Mouse (Mus musculus) thymus, adult 2 months (tissue): ENCODE results near the gene Gm19426. TPM values are rescaled to one million over a fixed set of nuclear protein-coding genes. Genes with fewer than 3 reads are reported as not detected.

Source experiments
- DNase-seq: peaks from one replicate; pipeline ENCODE4 v3.0.0; 2021
- H3K27ac ChIP-seq: fragments of 200-500 bp; 2 replicates; pipeline ENCODE4 v1.5.1; 2012; ENCODE audit warnings: low read length, control low read depth; ENCODE audit not compliant: control insufficient read depth, insufficient read depth
- H3K27me3 ChIP-seq: fragments of 200-500 bp; 2 replicates; pipeline ENCODE4 v1.6.1; 2012; ENCODE audit warnings: mild to moderate bottlenecking, low read length, moderate library complexity, mixed read lengths; ENCODE audit not compliant: control insufficient read depth, insufficient read depth
- H3K36me3 ChIP-seq: fragments of 200-500 bp; 2 replicates; pipeline ENCODE4 v1.6.1; 2012; ENCODE audit warnings: mild to moderate bottlenecking, low read length, moderate library complexity; ENCODE audit not compliant: control insufficient read depth, insufficient read depth
- H3K4me1 ChIP-seq: fragments of 200-500 bp; replicated peaks from 2 replicates; pipeline ENCODE4 v1.6.1; 2012; ENCODE audit warnings: low read length; ENCODE audit not compliant: control insufficient read depth, insufficient read depth
- H3K4me3 ChIP-seq: fragments of 200-500 bp; 2 replicates; pipeline ENCODE4 v1.5.1; 2012; ENCODE audit warnings: mild to moderate bottlenecking, low read length, control low read depth, moderate library complexity; ENCODE audit not compliant: control insufficient read depth, insufficient read depth
- CTCF ChIP-seq: fragments of 200-500 bp; IDR thresholded peaks from 2 replicates; pipeline ENCODE4 v1.5.1; 2012; ENCODE audit warnings: mild to moderate bottlenecking, control low read depth, low read length, moderate library complexity, borderline replicate concordance; ENCODE audit not compliant: control insufficient read depth, poor library complexity, insufficient read depth; ENCODE audit errors: extremely low read depth
- POLR2A ChIP-seq: fragments of 200-500 bp; IDR thresholded peaks from 2 replicates; pipeline ENCODE4 v1.6.1; 2012; ENCODE audit warnings: mild to moderate bottlenecking, low read length, control low read depth, moderate library complexity; ENCODE audit not compliant: control insufficient read depth, poor library complexity, insufficient read depth; ENCODE audit errors: extremely low read depth
- WGBS: fragments of 180-500 bp; shearing (Covaris S2); methylation state at CpG from one replicate; pipeline ENCODE4 v1.1.7; 2018; 5-methylcytosine and 5-hydroxymethylcytosine counted together
- polyA plus RNA-seq: library from polyadenylated mRNA; depleted of rRNA; stranded (reverse); fragments of >200 nt; gene quantifications from 2 replicates; pipeline ENCODE4 v1.2.3, GENCODE M21; 2012

Gm19426 gene
- polyA plus RNA-seq, 1 experiment = 0.15 TPM

- Histone ChIP-seq H3K27ac (no peak overlapping the region), H3K4me1 (peaks cover 17% of the 10 kb centered on the region), H3K4me3 (no peak overlapping the region), H3K27me3 (peaks cover 21% of the 10 kb centered on the region), H3K36me3 (no peaks in the 10 kb centered on the region)
- no peak for DNase-seq
- TF ChIP-seq CTCF (no peak), POLR2A (no peak)
- 85% methylated on average over 5 of the region's 5 CpGs for WGBS
Measured at GRCm38 (mm10) chr2:84741841-84742450, 1.5 kb downstream of the Gm19426 start.

GRCm38 (mm10) chr2:84740608-84741333 lies 2.7 kb downstream of the Gm19426 start:
- no peak for TF ChIP-seq POLR2A
- TF ChIP-seq CTCF = no peak
- WGBS = 88% methylated on average over 15 of the region's 15 CpGs
- Histone ChIP-seq H3K4me3 (no peak overlapping the region), H3K27ac (no peak overlapping the region), H3K36me3 (no peaks in the 10 kb centered on the region), H3K4me1 (peaks cover 17% of the 10 kb centered on the region), H3K27me3 (peaks cover 26% of the 10 kb centered on the region)
- DNase-seq = no peak

- no peak overlapping the region for H3K4me3 ChIP-seq
- WGBS = 27% methylated on average over 12 of the region's 12 CpGs
Measured at GRCm38 (mm10) chr2:84738271-84738911, 5.1 kb downstream of the Gm19426 start.

GRCm38 (mm10) chr2:84737451-84737925 lies 6.0 kb downstream of the Gm19426 start:
- DNase-seq = no peak
- no peaks in the 10 kb centered on the region for H3K36me3 ChIP-seq
- H3K27ac ChIP-seq = no peak overlapping the region
- H3K4me1 ChIP-seq = peaks cover 3% of the 10 kb centered on the region
- peaks cover 17% of the 10 kb centered on the region; the same call in 1 of the 2 replicates for H3K27me3 ChIP-seq
- 38% methylated on average over 8 of the region's 8 CpGs for WGBS
- no peak for TF ChIP-seq POLR2A
- TF ChIP-seq CTCF = no peak
- no peak overlapping the region for H3K4me3 ChIP-seq

More at GRCm38 (mm10) chr2:84738271-84738911, 5.1 kb downstream of the Gm19426 start:
- H3K36me3 ChIP-seq = no peaks in the 10 kb centered on the region
- TF ChIP-seq CTCF = no peak
- TF ChIP-seq POLR2A = no peak
- DNase-seq = no peak
- no peak overlapping the region for H3K27ac ChIP-seq
- peaks cover 18% of the 10 kb centered on the region; the same call in 1 of the 2 replicates for H3K27me3 ChIP-seq
- H3K4me1 ChIP-seq = peaks cover 11% of the 10 kb centered on the region

- no peaks in the 10 kb centered on the region for H3K36me3 ChIP-seq
- TF ChIP-seq CTCF = no peak
- no peak for TF ChIP-seq POLR2A
- peaks cover 17% of the 10 kb centered on the region; the same call in 1 of the 2 replicates for H3K27me3 ChIP-seq
- WGBS = 25% methylated on average over 27 of the region's 27 CpGs
- H3K27ac ChIP-seq = no peak overlapping the region
- H3K4me3 ChIP-seq = no peak overlapping the region
- no peaks in the 10 kb centered on the region for H3K4me1 ChIP-seq
- DNase-seq = no peak
Measured at GRCm38 (mm10) chr2:84736312-84737161, 6.9 kb downstream of the Gm19426 start.
